Mouse (Mus musculus) G1E (cell line): ENCODE measurements around the gene Msx1.

ENCODE experiments used
- CTCF ChIP-seq: IDR thresholded peaks from 2 replicates; pipeline ENCODE4 v1.5.1; 2012; ENCODE audit warnings: low read depth, low read length, inconsistent platforms, mixed read lengths
- GATA1 ChIP-seq: IDR thresholded peaks from 2 replicates; pipeline ENCODE4 v1.6.1; 2012; ENCODE audit warnings: borderline replicate concordance, low read length, inconsistent platforms, mixed read lengths
- TAL1 ChIP-seq: conservative IDR thresholded peaks from 2 replicates; pipeline ENCODE4 v1.6.1; 2012; ENCODE audit warnings: low read depth, low read length, inconsistent platforms, mixed read lengths

- TF ChIP-seq CTCF, result no peak
- TF ChIP-seq GATA1, result no peak
- TF ChIP-seq TAL1, result no peak
Measured at GRCm38 (mm10) chr5:37797251-37797650, 27.1 kb downstream of the Msx1 start.
